ENCODE assay signal across 20 mouse cellular contexts in the genomic region with DNA sequence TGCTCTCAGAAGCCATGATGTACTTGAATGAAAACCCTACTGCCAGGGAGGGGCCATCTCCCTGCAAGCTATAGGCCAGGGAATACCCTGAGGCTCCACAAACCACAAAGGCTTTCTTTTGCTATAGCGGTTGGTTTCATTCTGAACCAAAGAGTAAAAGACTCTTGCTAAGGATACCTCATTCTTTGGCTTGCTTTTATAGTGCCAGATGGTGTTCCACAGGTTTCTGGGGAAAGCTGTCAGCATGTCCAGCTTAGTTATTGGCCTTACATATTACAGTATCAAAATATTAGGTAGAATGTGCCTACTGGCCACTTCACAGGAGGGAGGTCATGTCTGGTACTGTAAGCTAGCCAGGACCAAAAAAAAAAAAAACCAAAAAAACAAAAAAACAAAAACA.
A peak's percentile ranks its signal among the peaks of the same experiment; 100 is the strongest.
DNase-seq lines count a peak whose midpoint lies in the region; ATAC-seq lines count a peak whose summit lies in the region.
"Had no signal": no experiment of that assay in that cellular context is flagged by ENCODE, and none has a peak within 500 bp of the region (broad histone marks: within the 10 kb centered on the region; RNA-seq: fewer than 3 reads in every experiment).

No protein-coding gene starts in this region.

- H3K36me3 ChIP-seq in midbrain, embryonic 16.5 days (ENCODE audit: control insufficient read depth, insufficient read depth, low read length), result no peaks in the 10 kb centered on the region
- H3K36me3 ChIP-seq: embryonic facial prominence, embryonic 15.5 days; forebrain, embryonic 10.5 days; hindbrain, embryonic 12.5 days had no signal

- DNase-seq in brain, adult 2 months (ENCODE audit: low read depth, low spot score), result peak; percentile 94
- DNase-seq in cerebellum, adult 18-20 months, result peak; percentile 68 to 77
- DNase-seq in cerebellum, adult 9-11 months, result peak; percentile 83
- DNase-seq in cerebellum, postnatal 36 days, result peak; percentile 38 to 68
- DNase-seq in urinary bladder, adult 18-20 months (ENCODE audit: low spot score in 2 of 2), result no peak
- DNase-seq: adrenal gland, postnatal 10 days; gastrocnemius, postnatal 36 days; heart, adult 11 months; heart, postnatal 10 days; heart, postnatal 4 days had no signal

- H3K27me3 ChIP-seq in midbrain, embryonic 16.5 days (ENCODE audit: control insufficient read depth, insufficient read depth, low read depth, low read length), result no peaks in the 10 kb centered on the region
- H3K27me3 ChIP-seq: embryonic facial prominence, embryonic 15.5 days; hindbrain, embryonic 12.5 days had no signal

- H3K4me3 ChIP-seq in midbrain, embryonic 16.5 days (ENCODE audit: low read depth, low read length), result no peak overlapping the region
- H3K4me3 ChIP-seq: embryonic facial prominence, embryonic 15.5 days; erythroblast, embryonic 14.5 days; forebrain, embryonic 10.5 days; hindbrain, embryonic 12.5 days had no signal

- WGBS in midbrain, embryonic 16.5 days, result 86% methylated on average over 1 of the region's 1 CpGs

- no peaks in the 10 kb centered on the region for H3K9me3 ChIP-seq in midbrain, embryonic 16.5 days (replicated peaks; ENCODE audit: control insufficient read depth, low read length, poor library complexity, severe bottlenecking)
- H3K9me3 ChIP-seq: embryonic facial prominence, embryonic 15.5 days; forebrain, embryonic 10.5 days; hindbrain, embryonic 12.5 days had no signal

- no peak overlapping the region for H3K4me2 ChIP-seq in midbrain, embryonic 16.5 days (ENCODE audit: low read length)
- H3K4me2 ChIP-seq: embryonic facial prominence, embryonic 15.5 days; hindbrain, embryonic 12.5 days had no signal

- H3K4me1 ChIP-seq in midbrain, embryonic 16.5 days (ENCODE audit: control insufficient read depth, insufficient read depth, low read length), result no peaks in the 10 kb centered on the region
- H3K4me1 ChIP-seq: embryonic facial prominence, embryonic 15.5 days; forebrain, embryonic 10.5 days; hindbrain, embryonic 12.5 days had no signal

- ATAC-seq in frontal cortex, adult (ENCODE audit: low TSS enrichment), result no peak
- ATAC-seq in midbrain, embryonic 16.5 days, result no peak
- ATAC-seq: forebrain, embryonic 14.5 days; hindbrain, embryonic 16.5 days; inflammation-experienced regulatory T-cells, adult 6 months; intestine, postnatal 0 days had no signal

- H3K27ac ChIP-seq in midbrain, embryonic 16.5 days (ENCODE audit: low read length), result no peak overlapping the region
- H3K27ac ChIP-seq: embryonic facial prominence, embryonic 15.5 days; forebrain, embryonic 10.5 days; hindbrain, embryonic 12.5 days had no signal

- no peak overlapping the region for H3K9ac ChIP-seq in midbrain, embryonic 16.5 days (ENCODE audit: low read depth, low read length)
- H3K9ac ChIP-seq: embryonic facial prominence, embryonic 15.5 days; hindbrain, embryonic 12.5 days had no signal

Comparison
In these comparisons a context has a peak if more than half of its experiments do, and no peak if none do; other contexts are left out.
1. DNase-seq: peak in brain, adult 2 months (single experiment), cerebellum, adult 18-20 months (2 of 2), cerebellum, adult 9-11 months (single experiment) and cerebellum, postnatal 36 days (2 of 2); none in urinary bladder, adult 18-20 months (0 of 2).